In the genomic region with DNA sequence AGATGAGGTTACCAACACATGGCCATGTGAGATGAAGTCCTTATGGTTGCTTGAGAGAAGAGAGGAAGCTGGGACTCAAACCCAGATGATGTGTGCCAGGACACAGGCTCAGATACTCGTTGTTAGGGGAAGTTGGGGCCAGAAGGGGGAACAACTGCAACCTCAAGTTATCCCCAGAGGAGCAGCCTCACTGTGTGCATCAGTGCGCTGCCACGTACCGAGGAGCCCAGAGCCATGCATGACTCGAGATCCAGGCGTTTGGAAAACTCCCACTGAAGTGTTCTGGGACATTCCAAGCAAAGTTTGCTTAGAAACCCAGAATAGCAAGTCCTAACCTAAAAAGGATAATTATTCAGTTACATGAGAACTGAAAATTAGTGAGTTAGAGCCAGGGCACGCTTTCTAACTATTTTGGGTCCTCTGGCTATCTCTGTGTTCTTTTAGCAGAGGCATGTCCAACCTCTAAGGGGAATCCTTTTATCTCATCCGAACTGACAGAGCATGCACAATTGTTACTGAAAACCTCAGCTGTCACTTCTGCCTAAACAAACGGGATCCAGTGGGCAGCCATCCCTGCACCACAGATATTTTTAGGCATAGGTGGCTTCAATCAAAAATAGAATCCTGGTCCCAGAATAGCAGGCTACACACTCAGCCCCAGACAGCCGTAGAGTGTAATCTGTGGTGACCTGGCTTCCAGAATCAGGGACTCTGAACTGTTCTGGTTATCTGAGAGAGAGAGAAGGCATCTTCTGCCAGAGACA, we compare ENCODE assay signal across 8 mouse cellular contexts. TPM values are rescaled to one million over a fixed set of nuclear protein-coding genes. Genes with fewer than 3 reads are reported as not detected.
DNase-seq lines count a peak whose midpoint lies in the region; ATAC-seq and TF ChIP-seq lines count a peak whose summit lies in the region.

No protein-coding gene starts in this region.

- WGBS in limb, embryonic 14.5 days, result 66% methylated on average over 10 of the region's 10 CpGs
- 77% methylated on average over 10 of the region's 10 CpGs for WGBS in limb, embryonic 10.5 days
- 18% methylated on average over 10 of the region's 10 CpGs for WGBS in heart, embryonic 16.5 days

- H3K9ac ChIP-seq in limb, embryonic 14.5 days (ENCODE audit: low read depth, low read length, severe bottlenecking), result no peak overlapping the region
- H3K9ac ChIP-seq in heart, embryonic 16.5 days (ENCODE audit: low read length), result peak overlapping the region; percentile 41

- ATAC-seq in limb, embryonic 14.5 days (ENCODE audit: low FRiP score, low read depth), result no peak
- peak; percentile 85 for ATAC-seq in heart, embryonic 16.5 days (replicated peaks; ENCODE audit: extremely low read depth, insufficient read depth, low FRiP score)
- no peak for ATAC-seq in activated CD4-positive, CD25-positive, alpha-beta regulatory T cell, adult 4 months

- no peaks in the 10 kb centered on the region for H3K36me3 ChIP-seq in limb, embryonic 14.5 days (ENCODE audit: control insufficient read depth, insufficient read depth, low read length)
- no peaks in the 10 kb centered on the region for H3K36me3 ChIP-seq in limb, embryonic 10.5 days
- no peaks in the 10 kb centered on the region for H3K36me3 ChIP-seq in heart, embryonic 16.5 days (ENCODE audit: control insufficient read depth, insufficient read depth)

- no peaks in the 10 kb centered on the region for H3K9me3 ChIP-seq in limb, embryonic 14.5 days (ENCODE audit: control insufficient read depth, low read length)
- H3K9me3 ChIP-seq in limb, embryonic 10.5 days (replicated peaks), result no peaks in the 10 kb centered on the region
- H3K9me3 ChIP-seq in heart, embryonic 16.5 days (replicated peaks; ENCODE audit: control insufficient read depth, low read length), result no peaks in the 10 kb centered on the region

- no peak overlapping the region for H3K4me3 ChIP-seq in limb, embryonic 14.5 days (replicated peaks; ENCODE audit: low read length)
- H3K4me3 ChIP-seq in limb, embryonic 10.5 days, result no peak overlapping the region
- H3K4me3 ChIP-seq in heart, embryonic 16.5 days (ENCODE audit: low read length), result no peak overlapping the region

- no peak overlapping the region for H3K27ac ChIP-seq in limb, embryonic 14.5 days (replicated peaks; ENCODE audit: low read depth, low read length)
- no peak overlapping the region for H3K27ac ChIP-seq in limb, embryonic 10.5 days
- H3K27ac ChIP-seq in heart, embryonic 16.5 days (ENCODE audit: low read length), result peak overlapping the region; percentile 98

- H3K4me1 ChIP-seq in limb, embryonic 14.5 days (ENCODE audit: control insufficient read depth, insufficient read depth, low read length), result 0 out of 2 replicates have a peak, but pooled peaks cover under 1% of the 10 kb centered on the region
- peaks cover 9% of the 10 kb centered on the region for H3K4me1 ChIP-seq in limb, embryonic 10.5 days
- peaks cover 57% of the 10 kb centered on the region for H3K4me1 ChIP-seq in heart, embryonic 16.5 days (ENCODE audit: control insufficient read depth, insufficient read depth, low read length)

- TF ChIP-seq POLR2A in limb, embryonic 14.5 days (IDR thresholded peaks at IDR 0.05; ENCODE audit: borderline replicate concordance, extremely low read depth, insufficient read depth, insufficient read length), result no peak

- H3K4me2 ChIP-seq in limb, embryonic 14.5 days (replicated peaks; ENCODE audit: low read depth, low read length, severe bottlenecking), result no peak overlapping the region
- peak overlapping the region; percentile 48 for H3K4me2 ChIP-seq in heart, embryonic 16.5 days (ENCODE audit: low read depth, low read length)

- peak; percentile 26 for DNase-seq in limb, embryonic 14.5 days (ENCODE audit: low spot score)
- DNase-seq in limb, embryonic 10.5 days (ENCODE audit: low spot score), result no peak
- DNase-seq in brain, adult 2 months (ENCODE audit: low read depth, low spot score), result peak; percentile 50
- peak; percentile 61 for DNase-seq in skeletal muscle tissue, adult 2 months (ENCODE audit: low read depth, low spot score)
- no peak for DNase-seq in right cerebral cortex, adult 18-20 months
- DNase-seq in embryo, embryonic 10.5 days (ENCODE audit: low spot score), result no peak

- no peaks in the 10 kb centered on the region for H3K27me3 ChIP-seq in limb, embryonic 14.5 days (ENCODE audit: control insufficient read depth, insufficient read depth, low read length)
- no peaks in the 10 kb centered on the region for H3K27me3 ChIP-seq in limb, embryonic 10.5 days (ENCODE audit: low read depth, poor library complexity, severe bottlenecking)
- no peaks in the 10 kb centered on the region for H3K27me3 ChIP-seq in heart, embryonic 16.5 days (ENCODE audit: control insufficient read depth, insufficient read depth, low read length)

RNA-seq across cellular contexts. Expression of gene Ube2f, which starts 33.4 kb away (rescaled TPM):
- 44.9 and 57.9 TPM in 2 replicates for polyA plus RNA-seq in limb, embryonic 14.5 days (2012; rRNA removed)
- 63.2 and 65.7 TPM in 2 replicates for polyA plus RNA-seq in limb, embryonic 14.5 days (2014; fragmentation: Nextera tagmentation; extraction: Ambion mirVana)
- polyA plus RNA-seq in limb, embryonic 10.5 days (2016; fragmentation: Nextera tagmentation; extraction: Ambion mirVana), result 84.5 and 96.4 TPM in 2 replicates
- 68.9 and 71.7 TPM in 2 replicates for polyA plus RNA-seq in heart, embryonic 16.5 days (2015; fragmentation: Nextera tagmentation; extraction: Ambion mirVana)
- 10 to 100 TPM; 74.4 to 95.6 TPM for polyA plus RNA-seq in activated CD4-positive, CD25-positive, alpha-beta regulatory T cell, adult 4 months (2017; shearing (Covaris generic))

RNA-seq across cellular contexts. Expression of gene Ramp1, which starts 37.1 kb away (rescaled TPM):
- polyA plus RNA-seq in limb, embryonic 14.5 days (2012; rRNA removed), result 4.4 and 4.6 TPM in 2 replicates
- 5.9 and 7.1 TPM in 2 replicates for polyA plus RNA-seq in limb, embryonic 14.5 days (2014; fragmentation: Nextera tagmentation; extraction: Ambion mirVana)
- 0.16 and 0.23 TPM in 2 replicates for polyA plus RNA-seq in limb, embryonic 10.5 days (2016; fragmentation: Nextera tagmentation; extraction: Ambion mirVana)
- polyA plus RNA-seq in heart, embryonic 16.5 days (2015; fragmentation: Nextera tagmentation; extraction: Ambion mirVana), result 59.3 and 61.0 TPM in 2 replicates
- polyA plus RNA-seq in activated CD4-positive, CD25-positive, alpha-beta regulatory T cell, adult 4 months (2017; shearing (Covaris generic)), result 10 to 100 TPM; 25.3 to 30.0 TPM

Comparison
In these comparisons a context has a peak if more than half of its experiments do, and no peak if none do; other contexts are left out.
1. DNase-seq: peak in limb, embryonic 14.5 days (single experiment), brain, adult 2 months (single experiment) and skeletal muscle tissue, adult 2 months (single experiment); none in limb, embryonic 10.5 days (single experiment), right cerebral cortex, adult 18-20 months (single experiment) and embryo, embryonic 10.5 days (single experiment).